18 mouse cellular contexts compared by ENCODE assay signal in genomic region chr16:38548000-38548399, GRCm38 (mm10). TPM values are rescaled to one million over a fixed set of nuclear protein-coding genes. Genes with fewer than 3 reads are reported as not detected.
DNase-seq lines count a peak whose midpoint lies in the region; ATAC-seq and TF ChIP-seq lines count a peak whose summit lies in the region.
"Had no signal": no experiment of that assay in that cellular context is flagged by ENCODE, and none has a peak within 500 bp of the region (broad histone marks: within the 10 kb centered on the region; RNA-seq: fewer than 3 reads in every experiment).

No protein-coding gene starts in this region.

- H3K9ac ChIP-seq in limb, embryonic 11.5 days (ENCODE audit: low read length): 0 out of 2 replicates have a peak overlapping the region, but pooled peaks have one; percentile 17
- no peak overlapping the region for H3K9ac ChIP-seq in forebrain, embryonic 15.5 days (replicated peaks)
- H3K9ac ChIP-seq in hindbrain, postnatal 0 days (replicated peaks; ENCODE audit: low read length): no peak overlapping the region
- H3K9ac ChIP-seq in neural tube, embryonic 13.5 days: no peak overlapping the region
- H3K9ac ChIP-seq: liver, embryonic 13.5 days had no signal

- H3K4me3 ChIP-seq in limb, embryonic 11.5 days (ENCODE audit: low read depth, low read length): no peak overlapping the region
- H3K4me3 ChIP-seq in limb, embryonic 10.5 days: no peak overlapping the region
- H3K4me3 ChIP-seq in forebrain, embryonic 15.5 days: no peak overlapping the region
- no peak overlapping the region for H3K4me3 ChIP-seq in hindbrain, postnatal 0 days (ENCODE audit: low read length)
- peak overlapping the region; percentile 92; the same call in 1 of the 2 replicates for H3K4me3 ChIP-seq in neural tube, embryonic 13.5 days
- H3K4me3 ChIP-seq: liver, embryonic 13.5 days had no signal

- H3K4me1 ChIP-seq in limb, embryonic 11.5 days (ENCODE audit: control insufficient read depth, insufficient read depth, low read length): peaks cover 7% of the 10 kb centered on the region; the same call in 1 of the 2 replicates
- peaks cover 19% of the 10 kb centered on the region for H3K4me1 ChIP-seq in limb, embryonic 10.5 days
- H3K4me1 ChIP-seq in forebrain, embryonic 15.5 days: peaks cover 29% of the 10 kb centered on the region
- H3K4me1 ChIP-seq in hindbrain, postnatal 0 days (ENCODE audit: insufficient read depth, low read length): peaks cover 14% of the 10 kb centered on the region
- peaks cover 18% of the 10 kb centered on the region for H3K4me1 ChIP-seq in neural tube, embryonic 13.5 days (replicated peaks)

- H3K36me3 ChIP-seq in limb, embryonic 11.5 days (ENCODE audit: control insufficient read depth, insufficient read depth, low read length): no peaks in the 10 kb centered on the region; the same call in 1 of the 2 replicates
- H3K36me3 ChIP-seq in limb, embryonic 10.5 days: peaks cover 57% of the 10 kb centered on the region
- peaks cover 27% of the 10 kb centered on the region for H3K36me3 ChIP-seq in forebrain, embryonic 15.5 days
- H3K36me3 ChIP-seq in hindbrain, postnatal 0 days (ENCODE audit: insufficient read depth, low read length): peaks cover 17% of the 10 kb centered on the region
- peaks cover 49% of the 10 kb centered on the region for H3K36me3 ChIP-seq in neural tube, embryonic 13.5 days

- H3K27me3 ChIP-seq in limb, embryonic 11.5 days (ENCODE audit: control insufficient read depth, insufficient read depth, low read length): no peaks in the 10 kb centered on the region
- peaks cover 15% of the 10 kb centered on the region; the same call in 1 of the 2 replicates for H3K27me3 ChIP-seq in limb, embryonic 10.5 days (ENCODE audit: low read depth, poor library complexity, severe bottlenecking)
- H3K27me3 ChIP-seq in forebrain, embryonic 15.5 days: peaks cover 6% of the 10 kb centered on the region; the same call in 1 of the 2 replicates
- H3K27me3 ChIP-seq in hindbrain, postnatal 0 days (ENCODE audit: insufficient read depth, low read length): no peaks in the 10 kb centered on the region
- peaks cover 17% of the 10 kb centered on the region for H3K27me3 ChIP-seq in neural tube, embryonic 13.5 days

- no peak for DNase-seq in limb, embryonic 11.5 days (ENCODE audit: low spot score)
- DNase-seq in limb, embryonic 10.5 days (ENCODE audit: low spot score): no peak
- no peak for DNase-seq in hindbrain, postnatal 0 days (ENCODE audit: low spot score)
- no peak for DNase-seq in gastrocnemius, postnatal 25 days
- DNase-seq in cerebellum, postnatal 4 days (ENCODE audit: low spot score in 2 of 2): no peak
- DNase-seq: adrenal gland, adult 2 months; cerebellum, adult 11 months; cerebellum, postnatal 25 days; heart, postnatal 14 days; kidney, postnatal 25 days; liver, embryonic 13.5 days; lung, postnatal 14 days; right cerebral cortex, postnatal 14 days had no signal

- 91% methylated on average over 1 of the region's 1 CpGs for WGBS in limb, embryonic 11.5 days
- WGBS in limb, embryonic 10.5 days: 95% methylated on average over 1 of the region's 1 CpGs
- 88% methylated on average over 1 of the region's 1 CpGs for WGBS in forebrain, embryonic 15.5 days
- 81% methylated on average over 1 of the region's 1 CpGs for WGBS in hindbrain, postnatal 0 days
- 89% methylated on average over 1 of the region's 1 CpGs for WGBS in neural tube, embryonic 13.5 days

- no peak overlapping the region for H3K27ac ChIP-seq in limb, embryonic 11.5 days (replicated peaks; ENCODE audit: low read depth, low read length)
- H3K27ac ChIP-seq in limb, embryonic 10.5 days: no peak overlapping the region
- no peak overlapping the region for H3K27ac ChIP-seq in forebrain, embryonic 15.5 days (replicated peaks)
- no peak overlapping the region for H3K27ac ChIP-seq in hindbrain, postnatal 0 days
- no peak overlapping the region for H3K27ac ChIP-seq in neural tube, embryonic 13.5 days (replicated peaks)
- H3K27ac ChIP-seq: heart, embryonic 10.5 days; liver, embryonic 13.5 days had no signal

- no peak for ATAC-seq in limb, embryonic 11.5 days (ENCODE audit: insufficient number of reproducible peaks, low FRiP score, low TSS enrichment, low read depth)
- no peak for ATAC-seq in forebrain, embryonic 15.5 days (replicated peaks)
- no peak for ATAC-seq in hindbrain, postnatal 0 days
- no peak for ATAC-seq in neural tube, embryonic 13.5 days (ENCODE audit: low read depth)
- no peak for ATAC-seq in frontal cortex, adult (ENCODE audit: low TSS enrichment)
- ATAC-seq: intestine, postnatal 0 days had no signal

- TF ChIP-seq CTCF in hindbrain, postnatal 0 days (IDR thresholded peaks at IDR 0.05; ENCODE audit: low read depth): no peak

- no peaks in the 10 kb centered on the region for H3K9me3 ChIP-seq in limb, embryonic 11.5 days (ENCODE audit: control insufficient read depth, low read length)
- H3K9me3 ChIP-seq in limb, embryonic 10.5 days (replicated peaks): no peaks in the 10 kb centered on the region
- H3K9me3 ChIP-seq in forebrain, embryonic 15.5 days: no peaks in the 10 kb centered on the region
- no peaks in the 10 kb centered on the region for H3K9me3 ChIP-seq in hindbrain, postnatal 0 days (ENCODE audit: low read length)
- H3K9me3 ChIP-seq in neural tube, embryonic 13.5 days: no peaks in the 10 kb centered on the region
- H3K9me3 ChIP-seq: heart, embryonic 10.5 days; liver, embryonic 13.5 days had no signal

- no peak overlapping the region for H3K4me2 ChIP-seq in limb, embryonic 11.5 days (ENCODE audit: low read depth, severe bottlenecking)
- peak overlapping the region; percentile 60 for H3K4me2 ChIP-seq in forebrain, embryonic 15.5 days (replicated peaks)
- H3K4me2 ChIP-seq in hindbrain, postnatal 0 days (ENCODE audit: low read depth, low read length): peak overlapping the region; percentile 78
- peak overlapping the region; percentile 76 for H3K4me2 ChIP-seq in neural tube, embryonic 13.5 days

RNA-seq across cellular contexts. Expression of gene Poglut1, which starts 2.1 kb away (rescaled TPM):
- 72.9 and 78.9 TPM in 2 replicates for polyA plus RNA-seq in limb, embryonic 11.5 days (2014; fragmentation: Nextera tagmentation; extraction: Ambion mirVana)
- polyA plus RNA-seq in limb, embryonic 10.5 days (2016; fragmentation: Nextera tagmentation; extraction: Ambion mirVana): 71.2 and 78.7 TPM in 2 replicates
- 66.1 and 66.2 TPM in 2 replicates for polyA plus RNA-seq in forebrain, embryonic 15.5 days (2015; fragmentation: Nextera tagmentation; extraction: Ambion mirVana)
- 35.8 and 48.5 TPM in 2 replicates for total RNA-seq in hindbrain, postnatal 0 days (2014; rRNA removed)
- polyA plus RNA-seq in hindbrain, postnatal 0 days (2015; fragmentation: Nextera tagmentation; extraction: Ambion mirVana): 37.1 and 40.4 TPM in 2 replicates
- polyA plus RNA-seq in neural tube, embryonic 13.5 days (2015; fragmentation: Nextera tagmentation; extraction: Ambion mirVana): 63.3 and 73.7 TPM in 2 replicates
- 1 to 10 TPM; 6.2 to 8.1 TPM for total RNA-seq in gastrocnemius, postnatal 25 days (2021)

RNA-seq across cellular contexts. Expression of gene Tmem39a, which starts 10.5 kb away (rescaled TPM):
- polyA plus RNA-seq in limb, embryonic 11.5 days (2014; fragmentation: Nextera tagmentation; extraction: Ambion mirVana): 131 and 135 TPM in 2 replicates
- 93.7 and 122 TPM in 2 replicates for polyA plus RNA-seq in limb, embryonic 10.5 days (2016; fragmentation: Nextera tagmentation; extraction: Ambion mirVana)
- polyA plus RNA-seq in forebrain, embryonic 15.5 days (2015; fragmentation: Nextera tagmentation; extraction: Ambion mirVana): 38.4 and 41.5 TPM in 2 replicates
- total RNA-seq in hindbrain, postnatal 0 days (2014; rRNA removed): 13.5 and 27.2 TPM in 2 replicates
- polyA plus RNA-seq in hindbrain, postnatal 0 days (2015; fragmentation: Nextera tagmentation; extraction: Ambion mirVana): 15.4 and 17.6 TPM in 2 replicates
- 43.9 and 57.8 TPM in 2 replicates for polyA plus RNA-seq in neural tube, embryonic 13.5 days (2015; fragmentation: Nextera tagmentation; extraction: Ambion mirVana)
- total RNA-seq in gastrocnemius, postnatal 25 days (2021): 10 to 100 TPM; 17.1 to 18.8 TPM

RNA-seq across cellular contexts. Expression of gene Timmdc1, which starts 25.5 kb away (rescaled TPM):
- 25.1 and 28.9 TPM in 2 replicates for polyA plus RNA-seq in limb, embryonic 11.5 days (2014; fragmentation: Nextera tagmentation; extraction: Ambion mirVana)
- polyA plus RNA-seq in limb, embryonic 10.5 days (2016; fragmentation: Nextera tagmentation; extraction: Ambion mirVana): 29.2 and 30.1 TPM in 2 replicates
- polyA plus RNA-seq in forebrain, embryonic 15.5 days (2015; fragmentation: Nextera tagmentation; extraction: Ambion mirVana): 37.9 and 39.3 TPM in 2 replicates
- 18.0 and 24.1 TPM in 2 replicates for total RNA-seq in hindbrain, postnatal 0 days (2014; rRNA removed)
- polyA plus RNA-seq in hindbrain, postnatal 0 days (2015; fragmentation: Nextera tagmentation; extraction: Ambion mirVana): 26.3 and 27.9 TPM in 2 replicates
- 39.6 and 39.9 TPM in 2 replicates for polyA plus RNA-seq in neural tube, embryonic 13.5 days (2015; fragmentation: Nextera tagmentation; extraction: Ambion mirVana)
- total RNA-seq in gastrocnemius, postnatal 25 days (2021): 10 to 100 TPM; 48.4 to 52.2 TPM
